Mouse (Mus musculus) midbrain, embryonic 15.5 days (tissue): ENCODE results near the gene Cd2ap. TPM values are rescaled to one million over a fixed set of nuclear protein-coding genes. Genes with fewer than 3 reads are reported as not detected.

ENCODE experiments used
- ATAC-seq: fragments of 200-750 bp; cut with Nextera tagmentation; replicated peaks from 2 replicates; pipeline ENCODE4 v1.8.0; 2017; ENCODE audit warnings: moderate TSS enrichment
- H3K27ac ChIP-seq: fragments of 300-500 bp; sonication (generic); 2 replicates; pipeline ENCODE4 v1.5.1; 2015; ENCODE audit warnings: mild to moderate bottlenecking, inconsistent platforms
- H3K27me3 ChIP-seq: fragments of 300-500 bp; sonication (generic); replicated peaks from 2 replicates; pipeline ENCODE4 v1.6.1; 2015; ENCODE audit warnings: inconsistent platforms
- H3K36me3 ChIP-seq: fragments of 300-500 bp; sonication (generic); replicated peaks from 2 replicates; pipeline ENCODE4 v1.6.1; 2015; ENCODE audit warnings: inconsistent platforms
- H3K4me1 ChIP-seq: fragments of 300-500 bp; sonication (generic); 2 replicates; pipeline ENCODE4 v1.6.1; 2015; ENCODE audit warnings: inconsistent platforms
- H3K4me2 ChIP-seq: fragments of 300-500 bp; sonication (generic); 2 replicates; pipeline ENCODE4 v1.6.1; 2015; ENCODE audit warnings: inconsistent platforms, mild to moderate bottlenecking, moderate library complexity
- H3K4me3 ChIP-seq: fragments of 300-500 bp; sonication (generic); 2 replicates; pipeline ENCODE4 v1.5.1; 2015; ENCODE audit warnings: mild to moderate bottlenecking, inconsistent platforms
- H3K9ac ChIP-seq: fragments of 300-500 bp; sonication (generic); 2 replicates; pipeline ENCODE4 v1.6.1; 2015; ENCODE audit warnings: mild to moderate bottlenecking, inconsistent platforms
- H3K9me3 ChIP-seq: fragments of 300-500 bp; sonication (generic); 2 replicates; pipeline ENCODE4 v1.6.1; 2016; ENCODE audit warnings: inconsistent platforms
- WGBS: fragments of 180-500 bp; shearing (Covaris S2); methylation state at CpG from one replicate; pipeline ENCODE4 v1.1.7; 2015; ENCODE audit warnings: mixed read lengths; 5-methylcytosine and 5-hydroxymethylcytosine counted together
- polyA plus RNA-seq: library from polyadenylated mRNA; unstranded; fragments of >200 nt; fragmentation: Nextera tagmentation; extraction: Ambion mirVana; gene quantifications from 2 replicates; pipeline ENCODE4 v1.2.1, GENCODE M21; 2015

The Cd2ap gene
- polyA plus RNA-seq, 1 experiment from 2014 or later, result 8.4 TPM

GRCm38 (mm10) chr17:42885091-42885501, 8.6 kb upstream of the Cd2ap start:
- H3K27ac ChIP-seq, result no peak overlapping the region
- H3K27me3 ChIP-seq, result no peaks in the 10 kb centered on the region
- no peaks in the 10 kb centered on the region for H3K4me1 ChIP-seq
- 73% methylated on average over 7 of the region's 7 CpGs for WGBS
- ATAC-seq, result no peak
- H3K36me3 ChIP-seq, result no peaks in the 10 kb centered on the region
- H3K4me2 ChIP-seq, result no peak overlapping the region
- H3K4me3 ChIP-seq, result no peak overlapping the region
- H3K9ac ChIP-seq, result no peak overlapping the region
- no peaks in the 10 kb centered on the region for H3K9me3 ChIP-seq

- H3K4me1 ChIP-seq, result no peaks in the 10 kb centered on the region
- no peak for ATAC-seq
- H3K4me2 ChIP-seq, result no peak overlapping the region
- no peak overlapping the region for H3K9ac ChIP-seq
- 71% methylated on average over 4 of the region's 4 CpGs for WGBS
- no peak overlapping the region for H3K4me3 ChIP-seq
- H3K36me3 ChIP-seq, result no peaks in the 10 kb centered on the region
- no peaks in the 10 kb centered on the region for H3K9me3 ChIP-seq
- H3K27me3 ChIP-seq, result no peaks in the 10 kb centered on the region
- H3K27ac ChIP-seq, result no peak overlapping the region
Measured at GRCm38 (mm10) chr17:42884382-42884781, 7.9 kb upstream of the Cd2ap start.

GRCm38 (mm10) chr17:42883769-42884168, 7.3 kb upstream of the Cd2ap start:
- Histone ChIP-seq H3K4me1 (no peaks in the 10 kb centered on the region), H3K27me3 (no peaks in the 10 kb centered on the region), H3K9ac (no peak overlapping the region), H3K36me3 (no peaks in the 10 kb centered on the region), H3K9me3 (no peaks in the 10 kb centered on the region), H3K27ac (no peak overlapping the region), H3K4me2 (no peak overlapping the region), H3K4me3 (no peak overlapping the region)
- WGBS, result 90% methylated on average over 8 of the region's 8 CpGs
- ATAC-seq, result no peak

DNA sequence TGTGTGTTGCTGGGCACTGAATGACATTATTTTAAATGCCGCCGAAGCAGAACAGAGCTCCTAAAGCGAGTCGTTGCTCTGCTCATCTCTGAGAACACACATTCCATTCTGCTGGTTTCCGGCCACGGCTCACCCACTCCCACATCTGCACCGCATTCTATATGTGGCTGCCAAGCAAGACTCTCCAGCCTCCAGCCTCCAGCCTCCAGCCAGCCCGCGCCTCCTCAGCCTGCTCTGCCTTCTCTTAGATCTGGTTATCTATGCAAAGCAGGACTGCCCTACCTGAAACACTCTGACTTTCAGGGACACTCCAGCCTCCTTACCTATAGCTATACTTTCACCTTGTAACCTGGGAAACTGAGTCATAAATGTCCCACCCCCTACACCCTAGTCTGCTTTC, 6.8 kb upstream of the Cd2ap start:
- 68% methylated on average over 9 of the region's 9 CpGs for WGBS
- no peak for ATAC-seq
- no peak overlapping the region for H3K4me2 ChIP-seq
- no peak overlapping the region for H3K27ac ChIP-seq
- no peak overlapping the region for H3K9ac ChIP-seq
- no peaks in the 10 kb centered on the region for H3K27me3 ChIP-seq
- H3K4me3 ChIP-seq, result no peak overlapping the region
- no peaks in the 10 kb centered on the region for H3K9me3 ChIP-seq
- H3K36me3 ChIP-seq, result no peaks in the 10 kb centered on the region
- H3K4me1 ChIP-seq, result no peaks in the 10 kb centered on the region

DNA sequence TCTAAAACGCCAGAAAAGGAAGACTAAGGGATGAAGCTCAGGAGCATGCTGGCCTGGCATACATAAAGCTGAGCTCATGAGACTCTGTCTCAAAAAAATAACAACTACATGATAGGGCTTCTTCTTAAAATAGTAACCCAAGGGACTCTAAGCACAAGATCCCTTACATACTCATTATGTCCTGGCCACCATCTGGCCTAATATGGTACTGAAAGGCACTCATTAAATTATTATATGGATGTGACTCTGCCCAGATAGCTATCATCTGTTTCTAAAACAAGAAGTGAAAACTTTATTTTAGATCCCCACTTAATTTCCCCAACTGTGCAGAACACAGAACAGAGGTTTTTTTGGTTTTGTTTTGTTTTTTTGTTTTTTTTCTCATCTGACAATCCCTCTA, 6.4 kb upstream of the Cd2ap start:
- no peak overlapping the region for H3K27ac ChIP-seq
- no peaks in the 10 kb centered on the region for H3K4me1 ChIP-seq
- H3K9me3 ChIP-seq, result no peaks in the 10 kb centered on the region
- no peak overlapping the region for H3K9ac ChIP-seq
- H3K27me3 ChIP-seq, result no peaks in the 10 kb centered on the region
- no peak overlapping the region for H3K4me3 ChIP-seq
- ATAC-seq, result no peak
- no peaks in the 10 kb centered on the region for H3K36me3 ChIP-seq
- WGBS, result 80% methylated on average over 1 of the region's 1 CpGs
- no peak overlapping the region for H3K4me2 ChIP-seq

- H3K36me3 ChIP-seq, result no peaks in the 10 kb centered on the region
- no peaks in the 10 kb centered on the region for H3K27me3 ChIP-seq
- no peaks in the 10 kb centered on the region for H3K9me3 ChIP-seq
- no peak; the same call in 1 of the 2 replicates for ATAC-seq
- H3K4me2 ChIP-seq, result peak overlapping the region; percentile 76
- H3K27ac ChIP-seq, result peak overlapping the region; percentile 96
- peaks cover 13% of the 10 kb centered on the region for H3K4me1 ChIP-seq
- peak overlapping the region; percentile 94 for H3K4me3 ChIP-seq
- peak overlapping the region; percentile 97 for H3K9ac ChIP-seq
- WGBS, result 35% methylated on average over 13 of the region's 13 CpGs
Measured at GRCm38 (mm10) chr17:42876904-42877425, 500 bp upstream of the Cd2ap start.

DNA sequence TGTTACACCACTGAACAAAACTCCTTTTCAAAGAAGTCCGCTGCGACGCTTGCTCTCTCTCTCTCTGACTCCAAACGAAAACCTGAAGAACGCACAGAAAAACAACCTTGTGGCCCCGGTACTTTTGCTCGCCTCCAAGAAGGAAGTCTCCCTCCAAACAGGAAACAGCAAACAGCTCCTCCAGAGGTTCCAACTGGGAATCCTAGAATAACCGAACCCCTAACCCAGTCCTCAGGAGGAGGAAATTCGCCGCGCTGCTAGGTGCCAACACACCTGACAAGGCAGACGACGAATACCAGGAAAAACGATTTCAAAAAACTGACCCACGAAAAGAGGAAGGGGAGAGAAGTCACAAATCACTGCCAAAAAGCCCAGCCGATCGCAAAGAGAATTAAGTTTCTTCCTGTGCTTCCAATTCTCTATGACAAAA, 879 bp downstream of the Cd2ap start:
- peak; percentile 38 for ATAC-seq
- no peaks in the 10 kb centered on the region for H3K36me3 ChIP-seq

DNA sequence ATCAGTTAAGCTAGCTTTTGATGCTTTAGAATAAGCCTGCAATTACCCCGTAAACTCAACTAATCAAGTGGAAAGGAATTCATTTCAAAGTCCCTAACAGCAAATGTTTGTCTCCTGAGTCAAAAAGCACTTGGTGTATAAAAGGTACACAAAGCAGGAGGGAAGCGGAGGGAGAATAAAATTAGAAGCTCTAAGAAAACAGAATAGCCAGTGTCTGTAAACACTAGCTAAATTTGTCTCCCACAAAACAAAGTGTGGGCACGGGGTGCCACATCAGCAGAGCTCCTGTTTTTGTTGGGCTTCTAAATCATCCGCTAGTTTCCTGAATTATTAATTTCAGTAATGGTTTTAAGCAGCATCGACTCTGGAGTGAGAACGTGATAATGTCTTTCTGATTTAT, 1.4 kb downstream of the Cd2ap start:
- H3K4me1 ChIP-seq, result peaks cover 13% of the 10 kb centered on the region
- no peaks in the 10 kb centered on the region for H3K36me3 ChIP-seq
- WGBS, result 7% methylated on average over 6 of the region's 6 CpGs
- no peaks in the 10 kb centered on the region for H3K27me3 ChIP-seq
- 0 out of 2 replicates have a peak overlapping the region, but pooled peaks have one; percentile 7 for H3K9ac ChIP-seq
- no peaks in the 10 kb centered on the region for H3K9me3 ChIP-seq
- ATAC-seq, result no peak
- peak overlapping the region; percentile 76 for H3K4me2 ChIP-seq
- H3K27ac ChIP-seq, result no peak overlapping the region
- H3K4me3 ChIP-seq, result peak overlapping the region; percentile 94

More for the DNA sequence above, 879 bp downstream of the Cd2ap start:
- under 1% methylated on average over 17 of the region's 17 CpGs for WGBS
- H3K4me1 ChIP-seq, result peaks cover 13% of the 10 kb centered on the region
- peak overlapping the region; percentile 94 for H3K4me3 ChIP-seq
- H3K4me2 ChIP-seq, result peak overlapping the region; percentile 76
- H3K27me3 ChIP-seq, result no peaks in the 10 kb centered on the region
- no peaks in the 10 kb centered on the region for H3K9me3 ChIP-seq
- peak overlapping the region; percentile 96; the same call in 1 of the 2 replicates for H3K27ac ChIP-seq
- H3K9ac ChIP-seq, result peak overlapping the region; percentile 97

GRCm38 (mm10) chr17:42870465-42870864, 6.0 kb downstream of the Cd2ap start:
- Histone ChIP-seq H3K9ac (no peak overlapping the region), H3K4me3 (no peak overlapping the region), H3K9me3 (no peaks in the 10 kb centered on the region), H3K27me3 (no peaks in the 10 kb centered on the region), H3K4me1 (peaks cover 13% of the 10 kb centered on the region), H3K27ac (no peak overlapping the region), H3K4me2 (no peak overlapping the region), H3K36me3 (no peaks in the 10 kb centered on the region)
- ATAC-seq, result no peak

DNA sequence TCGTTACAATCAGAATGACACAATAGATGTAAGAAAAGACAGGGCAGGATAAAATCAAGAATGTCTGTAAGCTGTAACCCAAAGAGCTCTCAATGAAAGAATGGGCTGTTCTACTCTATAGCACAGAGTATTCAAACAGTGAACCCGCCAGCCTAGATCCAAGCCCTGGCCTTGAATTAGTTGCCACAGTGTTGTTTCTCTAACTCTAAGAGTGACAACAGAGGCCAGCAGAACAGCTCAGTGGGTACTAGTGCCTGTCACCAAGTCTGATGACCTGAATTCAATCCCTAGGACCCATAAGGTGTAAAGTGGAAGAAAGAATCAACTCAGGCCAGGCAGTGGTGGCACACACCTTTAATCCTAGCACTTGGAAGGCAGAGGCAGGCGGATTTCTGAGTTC, 13.3 kb downstream of the Cd2ap start:
- Histone ChIP-seq H3K27ac (no peak overlapping the region), H3K4me1 (no peaks in the 10 kb centered on the region), H3K9me3 (no peaks in the 10 kb centered on the region), H3K9ac (no peak overlapping the region), H3K4me2 (no peak overlapping the region), H3K27me3 (no peaks in the 10 kb centered on the region), H3K4me3 (no peak overlapping the region), H3K36me3 (no peaks in the 10 kb centered on the region)
- no peak for ATAC-seq
- 59% methylated on average over 3 of the region's 3 CpGs for WGBS

DNA sequence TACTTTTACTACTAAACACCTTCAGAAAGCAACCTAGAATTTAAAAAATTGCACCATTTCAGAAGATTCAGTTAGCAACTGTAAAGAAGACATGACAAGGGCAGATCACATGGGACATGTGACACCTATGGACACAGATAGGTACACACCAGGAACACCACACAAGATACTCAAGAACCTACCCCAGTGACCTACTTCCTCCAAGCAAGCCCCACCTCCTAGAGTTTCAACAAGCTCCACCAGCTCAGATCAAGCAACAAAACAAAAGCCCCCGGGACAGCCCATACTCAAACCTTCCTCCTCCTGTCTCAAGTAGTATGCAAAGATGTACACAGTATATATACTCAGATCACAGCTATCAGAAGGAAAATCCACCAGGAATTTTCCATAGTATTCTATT, 16.1 kb downstream of the Cd2ap start:
- H3K4me2 ChIP-seq, result no peak overlapping the region
- no peak overlapping the region for H3K9ac ChIP-seq
- WGBS, result 100% methylated on average over 1 of the region's 1 CpGs
- no peaks in the 10 kb centered on the region for H3K4me1 ChIP-seq
- H3K9me3 ChIP-seq, result no peaks in the 10 kb centered on the region
- no peaks in the 10 kb centered on the region for H3K36me3 ChIP-seq
- no peaks in the 10 kb centered on the region for H3K27me3 ChIP-seq
- no peak for ATAC-seq
- H3K27ac ChIP-seq, result no peak overlapping the region
- no peak overlapping the region for H3K4me3 ChIP-seq

DNA sequence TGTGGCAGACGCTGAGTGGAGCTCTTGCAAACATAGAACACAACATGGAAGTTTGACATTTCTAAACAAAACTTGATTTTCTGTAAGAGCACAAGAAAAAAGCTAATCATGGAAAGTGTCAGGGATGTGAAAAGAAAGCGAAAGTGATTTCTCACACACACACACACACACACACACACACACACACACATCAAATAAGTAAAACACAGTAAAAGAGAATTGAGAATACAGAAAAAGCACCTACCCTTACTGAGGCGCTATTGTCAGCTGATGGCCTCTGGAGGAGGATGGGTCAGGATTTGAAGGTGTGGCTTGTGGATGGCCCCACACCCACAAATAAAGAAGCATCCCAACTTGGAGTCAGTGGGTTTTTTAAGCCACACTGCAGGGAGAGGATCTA, 19.0 kb downstream of the Cd2ap start:
- H3K9ac ChIP-seq, result no peak overlapping the region
- no peaks in the 10 kb centered on the region for H3K4me1 ChIP-seq
- H3K9me3 ChIP-seq, result no peaks in the 10 kb centered on the region
- H3K36me3 ChIP-seq, result no peaks in the 10 kb centered on the region
- no peak overlapping the region for H3K4me2 ChIP-seq
- no peak overlapping the region for H3K4me3 ChIP-seq
- ATAC-seq, result no peak
- WGBS, result 92% methylated on average over 3 of the region's 3 CpGs
- no peaks in the 10 kb centered on the region for H3K27me3 ChIP-seq
- H3K27ac ChIP-seq, result no peak overlapping the region

GRCm38 (mm10) chr17:42847108-42847507, 29.4 kb downstream of the Cd2ap start:
- Histone ChIP-seq H3K4me2 (no peak overlapping the region), H3K9me3 (no peaks in the 10 kb centered on the region; the same call in 1 of the 2 replicates), H3K4me1 (no peaks in the 10 kb centered on the region), H3K27me3 (no peaks in the 10 kb centered on the region), H3K27ac (no peak overlapping the region), H3K4me3 (no peak overlapping the region), H3K36me3 (0 out of 2 replicates have a peak, but pooled peaks cover 7% of the 10 kb centered on the region), H3K9ac (no peak overlapping the region)
- ATAC-seq, result no peak
- 90% methylated on average over 2 of the region's 2 CpGs for WGBS
